ENCODE assay signal across 9 mouse cellular contexts in genomic region chr11:98383261-98384030, GRCm38 (mm10). TPM values are rescaled to one million over a fixed set of nuclear protein-coding genes. Genes with fewer than 3 reads are reported as not detected.
DNase-seq lines count a peak whose midpoint lies in the region; ATAC-seq and TF ChIP-seq lines count a peak whose summit lies in the region.
"Had no signal": no experiment of that assay in that cellular context is flagged by ENCODE, and none has a peak within 500 bp of the region (broad histone marks: within the 10 kb centered on the region; RNA-seq: fewer than 3 reads in every experiment).

Tcap (plus strand) TSS chr11:98383811.

- H3K4me3 ChIP-seq in lung, embryonic 14.5 days (ENCODE audit: low read depth, low read length), result no peak within 1 kb of the TSS
- H3K4me3 ChIP-seq in limb, embryonic 15.5 days, result no peak within 1 kb of the TSS
- H3K4me3 ChIP-seq: neural tube, embryonic 15.5 days had no signal

- 54% methylated on average over 14 of the region's 14 CpGs for WGBS in lung, embryonic 14.5 days
- WGBS in limb, embryonic 15.5 days, result 51% methylated on average over 14 of the region's 14 CpGs

- no peak for ATAC-seq in cerebellum, adult (ENCODE audit: insufficient number of reproducible peaks, low FRiP score, low TSS enrichment)
- ATAC-seq in lung, embryonic 14.5 days (ENCODE audit: insufficient read depth), result no peak
- no peak for ATAC-seq in limb, embryonic 15.5 days (ENCODE audit: insufficient number of reproducible peaks, low FRiP score, low TSS enrichment, low read depth)

- H3K27me3 ChIP-seq in lung, embryonic 14.5 days (ENCODE audit: insufficient read depth, low read length), result peaks cover 37% of the 10 kb centered on the region
- H3K27me3 ChIP-seq in limb, embryonic 15.5 days, result peaks cover 54% of the 10 kb centered on the region

- no peaks in the 10 kb centered on the region for H3K4me1 ChIP-seq in lung, embryonic 14.5 days (ENCODE audit: insufficient read depth)
- H3K4me1 ChIP-seq in limb, embryonic 15.5 days, result peaks cover 8% of the 10 kb centered on the region; the same call in 1 of the 2 replicates

- H3K9ac ChIP-seq in lung, embryonic 14.5 days, result no peak within 1 kb of the TSS
- no peak within 1 kb of the TSS for H3K9ac ChIP-seq in limb, embryonic 15.5 days
- H3K9ac ChIP-seq: neural tube, embryonic 15.5 days had no signal

- DNase-seq in cerebellum, adult 11-12 months, result peak; percentile 87
- no peak for DNase-seq in lung, embryonic 14.5 days
- DNase-seq in lung, adult 18-20 months, result no peak
- DNase-seq in heart, adult 18-20 months, result peak; percentile 81 to 83
- DNase-seq in embryo, embryonic 11 days, result no peak
- DNase-seq in thymus, postnatal 10 days (ENCODE audit: low spot score in 2 of 2), result no peak

- peak within 1 kb of the TSS; percentile 15; the same call in 1 of the 2 replicates for H3K4me2 ChIP-seq in lung, embryonic 14.5 days
- 0 out of 2 replicates have a peak within 1 kb of the TSS, but pooled peaks have one; percentile 7 for H3K4me2 ChIP-seq in limb, embryonic 15.5 days
- H3K4me2 ChIP-seq: neural tube, embryonic 15.5 days had no signal

- H3K9me3 ChIP-seq in lung, embryonic 14.5 days (ENCODE audit: low read depth, low read length), result no peaks in the 10 kb centered on the region
- H3K9me3 ChIP-seq in limb, embryonic 15.5 days, result no peaks in the 10 kb centered on the region
- H3K9me3 ChIP-seq: neural tube, embryonic 15.5 days had no signal

- TF ChIP-seq CTCF in lung, embryonic 14.5 days (IDR thresholded peaks at IDR 0.05; ENCODE audit: low read depth), result no peak

- H3K36me3 ChIP-seq in lung, embryonic 14.5 days (ENCODE audit: insufficient read depth), result peaks cover 26% of the 10 kb centered on the region
- peaks cover 31% of the 10 kb centered on the region for H3K36me3 ChIP-seq in limb, embryonic 15.5 days

- H3K27ac ChIP-seq in lung, embryonic 14.5 days (ENCODE audit: low read depth), result no peak within 1 kb of the TSS
- no peak within 1 kb of the TSS for H3K27ac ChIP-seq in limb, embryonic 15.5 days
- H3K27ac ChIP-seq: neural tube, embryonic 15.5 days had no signal

RNA-seq across cellular contexts. Expression of gene Tcap, which starts in this region (rescaled TPM):
- polyA plus RNA-seq in lung, embryonic 14.5 days (2014; fragmentation: Nextera tagmentation; extraction: Ambion mirVana), result 3.8 TPM in 1 of 2 replicates, not detected in the other
- total RNA-seq in heart, adult 18-20 months (2021), result 1,000 to 10,000 TPM; 1,636 to 2,096 TPM
- 18.1 and 45.8 TPM in 2 replicates for polyA plus RNA-seq in limb, embryonic 15.5 days (2015; fragmentation: Nextera tagmentation; extraction: Ambion mirVana)

Comparison
In these comparisons a context has a peak if more than half of its experiments do, and no peak if none do; other contexts are left out.
1. DNase-seq: peak in cerebellum, adult 11-12 months (single experiment) and heart, adult 18-20 months (2 of 2); none in lung, embryonic 14.5 days (single experiment), lung, adult 18-20 months (0 of 2), embryo, embryonic 11 days (single experiment) and thymus, postnatal 10 days (0 of 2).